Mouse (Mus musculus) megakaryocyte, embryonic 14.5 days (primary cell): Measurements from ENCODE around the gene Txn1. TPM values are rescaled to one million over a fixed set of nuclear protein-coding genes. Genes with fewer than 3 reads are reported as not detected.

Experiments used
- H3K27me3 ChIP-seq: replicated peaks from 2 replicates; pipeline ENCODE3; 2012; ENCODE audit warnings: inconsistent platforms
- H3K36me3 ChIP-seq: replicated peaks from 2 replicates; pipeline ENCODE3; 2012; ENCODE audit warnings: low read length, inconsistent platforms, mixed read lengths
- H3K4me1 ChIP-seq: 2 replicates; pipeline ENCODE4 v1.6.1; 2012; ENCODE audit warnings: inconsistent platforms
- H3K4me3 ChIP-seq: replicated peaks from 2 replicates; pipeline ENCODE3; 2012; ENCODE audit warnings: moderate library complexity, mild to moderate bottlenecking, inconsistent platforms
- H3K9me3 ChIP-seq: 2 replicates; pipeline ENCODE4 v1.6.1; 2012; ENCODE audit warnings: inconsistent platforms
- FLI1 ChIP-seq: IDR thresholded peaks from 2 replicates; pipeline ENCODE4 v1.6.1; 2012; ENCODE audit warnings: low read length, inconsistent platforms, mixed read lengths
- GATA1 ChIP-seq: IDR thresholded peaks from 3 replicates; pipeline ENCODE4 v1.6.1; 2012; ENCODE audit warnings: mixed read lengths, low read length, inconsistent platforms, borderline replicate concordance
- polyA plus RNA-seq: library from polyadenylated mRNA; stranded (reverse); fragments of >175 nt; gene quantifications from 2 replicates; pipeline ENCODE4 v1.2.3, GENCODE M21; 2012; ENCODE audit warnings: low replicate concordance; ENCODE audit not compliant: insufficient read depth

Gene Txn1
- polyA plus RNA-seq = 8.1 and 23.7 TPM in 2 replicates

GRCm38 (mm10) chr4:57956029-57956960 is at the start of gene Txn1:
TSS of gene Txn1 (minus strand) at chr4:57956411.
- Histone ChIP-seq H3K4me3 (peak within 1 kb of the TSS; percentile 99), H3K27me3 (no peaks in the 10 kb centered on the region), H3K9me3 (peaks cover 4% of the 10 kb centered on the region; the same call in 1 of the 2 replicates), H3K36me3 (peaks cover 26% of the 10 kb centered on the region), H3K4me1 (peaks cover 51% of the 10 kb centered on the region)
- TF ChIP-seq FLI1 = no peak

- Histone ChIP-seq H3K36me3 (no peaks in the 10 kb centered on the region), H3K9me3 (peaks cover 3% of the 10 kb centered on the region), H3K4me1 (no peaks in the 10 kb centered on the region), H3K27me3 (peaks cover 18% of the 10 kb centered on the region), H3K4me3 (no peak overlapping the region)
- TF ChIP-seq GATA1 (no peak), FLI1 (no peak)
Observed at GRCm38 (mm10) chr4:58003501-58003900, 47.3 kb upstream of the Txn1 start.

- no peak overlapping the region for H3K4me3 ChIP-seq
- H3K9me3 ChIP-seq = peaks cover 12% of the 10 kb centered on the region
- TF ChIP-seq FLI1 (no peak), GATA1 (no peak)
- H3K27me3 ChIP-seq = peaks cover 43% of the 10 kb centered on the region
- peaks cover 8% of the 10 kb centered on the region for H3K4me1 ChIP-seq
- H3K36me3 ChIP-seq = no peaks in the 10 kb centered on the region
Observed at GRCm38 (mm10) chr4:57991425-57991824, 35.2 kb upstream of the Txn1 start.

GRCm38 (mm10) chr4:57974400-57975117 is 18.3 kb upstream of the Txn1 start:
- H3K4me1 ChIP-seq = no peaks in the 10 kb centered on the region
- 0 out of 2 replicates have a peak, but pooled peaks cover 3% of the 10 kb centered on the region for H3K9me3 ChIP-seq
- H3K27me3 ChIP-seq = peaks cover 14% of the 10 kb centered on the region
- H3K36me3 ChIP-seq = no peaks in the 10 kb centered on the region
- TF ChIP-seq GATA1 = no peak
- H3K4me3 ChIP-seq = no peak overlapping the region

GRCm38 (mm10) chr4:57973592-57974268 is 17.5 kb upstream of the Txn1 start:
- TF ChIP-seq FLI1 (no peak), GATA1 (no peak)
- Histone ChIP-seq H3K9me3 (0 out of 2 replicates have a peak, but pooled peaks cover 3% of the 10 kb centered on the region), H3K27me3 (peaks cover 14% of the 10 kb centered on the region), H3K4me1 (no peaks in the 10 kb centered on the region), H3K36me3 (no peaks in the 10 kb centered on the region), H3K4me3 (no peak overlapping the region)

- TF ChIP-seq GATA1 = no peak
- no peak for TF ChIP-seq FLI1
- Histone ChIP-seq H3K27me3 (peaks cover 7% of the 10 kb centered on the region), H3K9me3 (no peaks in the 10 kb centered on the region), H3K4me1 (no peaks in the 10 kb centered on the region), H3K4me3 (no peak overlapping the region), H3K36me3 (no peaks in the 10 kb centered on the region)
Observed at GRCm38 (mm10) chr4:57970285-57970684, 14.1 kb upstream of the Txn1 start.

- Histone ChIP-seq H3K4me3 (no peak overlapping the region), H3K4me1 (no peaks in the 10 kb centered on the region; the same call in 1 of the 2 replicates), H3K27me3 (no peaks in the 10 kb centered on the region), H3K36me3 (no peaks in the 10 kb centered on the region), H3K9me3 (no peaks in the 10 kb centered on the region)
- TF ChIP-seq FLI1 (no peak), GATA1 (no peak)
Observed at GRCm38 (mm10) chr4:57967195-57967594, 11.0 kb upstream of the Txn1 start.

- Histone ChIP-seq H3K4me3 (no peak overlapping the region), H3K4me1 (peaks cover 5% of the 10 kb centered on the region; the same call in 1 of the 2 replicates), H3K36me3 (no peaks in the 10 kb centered on the region), H3K9me3 (no peaks in the 10 kb centered on the region), H3K27me3 (no peaks in the 10 kb centered on the region)
- TF ChIP-seq GATA1 (no peak), FLI1 (no peak)
Observed at GRCm38 (mm10) chr4:57965516-57965915, 9.3 kb upstream of the Txn1 start.

- Histone ChIP-seq H3K36me3 (no peaks in the 10 kb centered on the region), H3K9me3 (no peaks in the 10 kb centered on the region), H3K4me3 (no peak overlapping the region), H3K27me3 (no peaks in the 10 kb centered on the region), H3K4me1 (peaks cover 6% of the 10 kb centered on the region)
- TF ChIP-seq FLI1 (no peak), GATA1 (no peak)
Observed at GRCm38 (mm10) chr4:57964143-57964542, 7.9 kb upstream of the Txn1 start.

GRCm38 (mm10) chr4:57959056-57959455 is 2.8 kb upstream of the Txn1 start:
- no peak overlapping the region for H3K4me3 ChIP-seq
- H3K9me3 ChIP-seq = no peaks in the 10 kb centered on the region
- TF ChIP-seq GATA1 (no peak), FLI1 (no peak)
- no peaks in the 10 kb centered on the region for H3K27me3 ChIP-seq
- H3K36me3 ChIP-seq = peaks cover 4% of the 10 kb centered on the region
- H3K4me1 ChIP-seq = peaks cover 40% of the 10 kb centered on the region
